Comparison of ENCODE assay signal across 14 mouse cellular contexts in the genomic region with DNA sequence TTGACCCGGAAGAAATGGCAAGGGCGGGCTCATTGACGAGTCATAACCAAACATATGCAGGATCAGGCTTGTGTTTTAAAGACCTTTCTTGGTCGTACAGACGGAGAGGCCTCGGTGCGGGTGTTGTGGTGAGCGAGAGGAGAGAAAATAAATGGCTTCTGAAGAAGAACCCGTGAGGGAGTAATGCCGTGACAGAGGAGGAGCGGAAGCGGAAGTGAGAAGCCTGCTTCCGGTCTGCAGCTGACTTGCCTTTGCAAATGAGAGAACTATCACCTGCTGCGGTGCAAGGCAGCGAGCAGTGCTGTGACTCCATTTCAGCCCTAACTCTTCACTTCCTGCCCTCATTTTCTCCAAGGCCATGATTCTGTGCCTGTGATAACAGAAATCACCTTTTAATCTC. TPM values are rescaled to one million over a fixed set of nuclear protein-coding genes. Genes with fewer than 3 reads are reported as not detected.
DNase-seq lines count a peak whose midpoint lies in the region; ATAC-seq and TF ChIP-seq lines count a peak whose summit lies in the region.
"Had no signal": no experiment of that assay in that cellular context is flagged by ENCODE, and none has a peak within 500 bp of the region (broad histone marks: within the 10 kb centered on the region; RNA-seq: fewer than 3 reads in every experiment).

No protein-coding gene starts in this region.

- H3K4me1 ChIP-seq in liver, embryonic 13.5 days (replicated peaks): peaks cover 37% of the 10 kb centered on the region
- H3K4me1 ChIP-seq in liver, embryonic 11.5 days (replicated peaks; ENCODE audit: control insufficient read depth, insufficient read depth, low read length): peaks cover 20% of the 10 kb centered on the region
- no peaks in the 10 kb centered on the region; the same call in 1 of the 2 replicates for H3K4me1 ChIP-seq in stomach, postnatal 0 days (replicated peaks; ENCODE audit: control insufficient read depth, insufficient read depth)

- no peak overlapping the region for H3K27ac ChIP-seq in liver, embryonic 13.5 days
- H3K27ac ChIP-seq in liver, embryonic 11.5 days (ENCODE audit: low read depth, low read length): no peak overlapping the region
- H3K27ac ChIP-seq in stomach, postnatal 0 days (replicated peaks): no peak overlapping the region
- no peak overlapping the region for H3K27ac ChIP-seq in layer of hippocampus, adult 2 months
- H3K27ac ChIP-seq: hindbrain, postnatal 0 days; kidney, postnatal 0 days; limb, embryonic 13.5 days had no signal

- no peak for DNase-seq in liver, embryonic 13.5 days
- DNase-seq in liver, embryonic 11.5 days (ENCODE audit: low spot score): no peak
- peak; percentile 79 for DNase-seq in R1 (ENCODE audit: low read depth, low spot score)
- DNase-seq in thymus, postnatal 10 days (ENCODE audit: low spot score in 2 of 2): peak; percentile 56 to 62
- DNase-seq in stomach, postnatal 0 days (ENCODE audit: low spot score): no peak
- DNase-seq in kidney, postnatal 10 days: no peak
- DNase-seq in layer of hippocampus, adult 2 months (ENCODE audit: low spot score in 2 of 2): no peak
- DNase-seq: cerebellum, adult 2 months; gastrocnemius, postnatal 36 days had no signal

- TF ChIP-seq CTCF in stomach, postnatal 0 days (IDR thresholded peaks at IDR 0.05; ENCODE audit: low read depth): no peak
- TF ChIP-seq CTCF in layer of hippocampus, adult 2 months (conservative IDR thresholded peaks at IDR 0.05): no peak

- no peak for TF ChIP-seq EP300 in stomach, postnatal 0 days (optimal IDR thresholded peaks at IDR 0.05)

- WGBS in liver, embryonic 13.5 days (ENCODE audit: insufficient replicate concordance): 74% methylated on average over 15 of the region's 15 CpGs
- 80% methylated on average over 15 of the region's 15 CpGs for WGBS in liver, embryonic 11.5 days
- 79% methylated on average over 15 of the region's 15 CpGs for WGBS in stomach, postnatal 0 days

- no peaks in the 10 kb centered on the region for H3K27me3 ChIP-seq in liver, embryonic 13.5 days
- H3K27me3 ChIP-seq in liver, embryonic 11.5 days (replicated peaks; ENCODE audit: control insufficient read depth, insufficient read depth, low read length): no peaks in the 10 kb centered on the region
- no peaks in the 10 kb centered on the region for H3K27me3 ChIP-seq in stomach, postnatal 0 days (ENCODE audit: control insufficient read depth, insufficient read depth, low read length)
- H3K27me3 ChIP-seq: limb, embryonic 13.5 days had no signal

- peaks cover 10% of the 10 kb centered on the region; the same call in 1 of the 2 replicates for H3K36me3 ChIP-seq in liver, embryonic 13.5 days
- no peaks in the 10 kb centered on the region; the same call in 1 of the 2 replicates for H3K36me3 ChIP-seq in liver, embryonic 11.5 days (ENCODE audit: control insufficient read depth, insufficient read depth, low read length)
- H3K36me3 ChIP-seq in stomach, postnatal 0 days (ENCODE audit: control insufficient read depth, insufficient read depth, low read length): no peaks in the 10 kb centered on the region; the same call in 1 of the 2 replicates

- H3K9me3 ChIP-seq in liver, embryonic 13.5 days (replicated peaks): no peaks in the 10 kb centered on the region
- H3K9me3 ChIP-seq in liver, embryonic 11.5 days (ENCODE audit: control insufficient read depth, low read length): no peaks in the 10 kb centered on the region
- no peaks in the 10 kb centered on the region for H3K9me3 ChIP-seq in stomach, postnatal 0 days (ENCODE audit: control insufficient read depth, low read length)
- H3K9me3 ChIP-seq: limb, embryonic 13.5 days had no signal

- no peak overlapping the region for H3K9ac ChIP-seq in liver, embryonic 13.5 days
- no peak overlapping the region for H3K9ac ChIP-seq in liver, embryonic 11.5 days (ENCODE audit: low read depth, low read length)
- no peak overlapping the region for H3K9ac ChIP-seq in stomach, postnatal 0 days (ENCODE audit: low read length)
- H3K9ac ChIP-seq: limb, embryonic 13.5 days had no signal

- H3K4me2 ChIP-seq in liver, embryonic 13.5 days: peak overlapping the region; percentile 21; the same call in 1 of the 2 replicates
- no peak overlapping the region for H3K4me2 ChIP-seq in liver, embryonic 11.5 days
- H3K4me2 ChIP-seq in stomach, postnatal 0 days (replicated peaks; ENCODE audit: low read depth): no peak overlapping the region
- H3K4me2 ChIP-seq: limb, embryonic 13.5 days had no signal

- no peak overlapping the region for H3K4me3 ChIP-seq in liver, embryonic 13.5 days (replicated peaks)
- no peak overlapping the region for H3K4me3 ChIP-seq in liver, embryonic 11.5 days (ENCODE audit: low read depth, low read length)
- no peak overlapping the region for H3K4me3 ChIP-seq in stomach, postnatal 0 days (ENCODE audit: low read depth, low read length)
- H3K4me3 ChIP-seq in layer of hippocampus, adult 2 months: no peak overlapping the region
- H3K4me3 ChIP-seq: limb, embryonic 13.5 days had no signal

- no peak for ATAC-seq in liver, embryonic 13.5 days (ENCODE audit: low read depth)
- no peak for ATAC-seq in liver, embryonic 11.5 days (replicated peaks; ENCODE audit: low FRiP score)
- ATAC-seq in megakaryocyte, adult 5-6 weeks (ENCODE audit: poor library complexity, severe bottlenecking): peak; percentile 67
- ATAC-seq in stomach, postnatal 0 days (ENCODE audit: low FRiP score, low TSS enrichment): no peak
- ATAC-seq: forebrain, embryonic 16.5 days; hindbrain, postnatal 0 days had no signal

RNA-seq across cellular contexts. Expression of a gene that starts 16.4 kb away (rescaled TPM):
- 6.0 and 6.4 TPM in 2 replicates for polyA plus RNA-seq in liver, embryonic 13.5 days (2015; fragmentation: Nextera tagmentation; extraction: Ambion mirVana)
- 12.8 and 14.5 TPM in 2 replicates for polyA plus RNA-seq in liver, embryonic 11.5 days (2014; fragmentation: Nextera tagmentation; extraction: Ambion mirVana)
- 10.9 and 15.6 TPM in 2 replicates for total RNA-seq in megakaryocyte, adult 5-6 weeks (2015)
- total RNA-seq in megakaryocyte, adult 5-6 weeks (2017): 16.5 and 17.8 TPM in 2 replicates
- 8.7 and 9.7 TPM in 2 replicates for polyA plus RNA-seq in stomach, postnatal 0 days (2015; fragmentation: Nextera tagmentation; extraction: Ambion mirVana)
- total RNA-seq in layer of hippocampus, adult 2 months (2021): 10 to 100 TPM; 15.8 to 16.8 TPM

Comparison
In these comparisons a context has a peak if more than half of its experiments do, and no peak if none do; other contexts are left out.
1. DNase-seq: peak in R1 (single experiment) and thymus, postnatal 10 days (2 of 2); none in liver, embryonic 13.5 days (single experiment), liver, embryonic 11.5 days (single experiment), stomach, postnatal 0 days (single experiment), kidney, postnatal 10 days (single experiment) and layer of hippocampus, adult 2 months (0 of 2).